In the genomic region with DNA sequence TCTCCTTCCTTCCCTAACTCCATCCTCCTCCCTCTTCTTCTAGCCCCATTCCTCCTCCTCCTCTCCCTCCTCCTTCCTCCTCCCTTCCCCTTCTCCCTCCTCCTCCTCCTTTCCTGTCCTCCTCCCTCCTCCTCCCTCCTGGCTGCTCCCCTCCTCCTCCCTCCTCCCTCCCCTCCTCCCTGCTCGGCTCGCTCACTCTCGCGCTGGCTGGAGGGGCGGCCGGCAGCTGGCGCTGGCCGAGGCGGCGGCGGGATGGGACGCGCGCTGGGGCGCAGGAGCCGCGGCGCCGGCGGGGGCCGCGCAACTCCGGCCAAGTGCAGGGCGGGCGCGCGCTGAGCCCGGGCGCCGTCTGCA, we compare ENCODE assay signal across 8 mouse cellular contexts. TPM values are rescaled to one million over a fixed set of nuclear protein-coding genes. Genes with fewer than 3 reads are reported as not detected.
DNase-seq lines count a peak whose midpoint lies in the region; ATAC-seq and TF ChIP-seq lines count a peak whose summit lies in the region.

No protein-coding gene starts in this region.

- H3K9ac ChIP-seq in embryonic facial prominence, embryonic 15.5 days = no peak overlapping the region
- no peak overlapping the region for H3K9ac ChIP-seq in intestine, postnatal 0 days (ENCODE audit: low read depth, low read length)
- no peak overlapping the region for H3K9ac ChIP-seq in liver, postnatal 0 days (replicated peaks)

- TF ChIP-seq EP300 in liver, postnatal 0 days (IDR thresholded peaks at IDR 0.05; ENCODE audit: low read depth) = no peak

- no peaks in the 10 kb centered on the region for H3K36me3 ChIP-seq in embryonic facial prominence, embryonic 15.5 days
- no peaks in the 10 kb centered on the region for H3K36me3 ChIP-seq in intestine, postnatal 0 days (ENCODE audit: control insufficient read depth, insufficient read depth)
- H3K36me3 ChIP-seq in liver, postnatal 0 days (replicated peaks; ENCODE audit: insufficient read depth, low read length) = no peaks in the 10 kb centered on the region

- H3K9me3 ChIP-seq in embryonic facial prominence, embryonic 15.5 days (replicated peaks) = no peaks in the 10 kb centered on the region
- H3K9me3 ChIP-seq in intestine, postnatal 0 days (ENCODE audit: control insufficient read depth) = no peaks in the 10 kb centered on the region
- H3K9me3 ChIP-seq in liver, postnatal 0 days (ENCODE audit: low read length) = no peaks in the 10 kb centered on the region

- peak overlapping the region; percentile 89 for H3K4me2 ChIP-seq in embryonic facial prominence, embryonic 15.5 days (replicated peaks)
- peak overlapping the region; percentile 63 for H3K4me2 ChIP-seq in intestine, postnatal 0 days (replicated peaks; ENCODE audit: low read depth)
- peak overlapping the region; percentile 22; the same call in 1 of the 2 replicates for H3K4me2 ChIP-seq in liver, postnatal 0 days (ENCODE audit: low read depth, low read length)

- no peak for TF ChIP-seq CTCF in intestine, postnatal 0 days (IDR thresholded peaks at IDR 0.05; ENCODE audit: low read depth)
- TF ChIP-seq CTCF in liver, postnatal 0 days (IDR thresholded peaks at IDR 0.05; ENCODE audit: low read depth) = no peak

- DNase-seq in kidney, postnatal 4 days = peak; percentile 53 to 66
- DNase-seq in kidney, adult 9 months = no peak
- DNase-seq in liver, postnatal 0 days = no peak
- peak; percentile 45 to 60 for DNase-seq in right cerebral cortex, postnatal 36 days (ENCODE audit: low spot score in 2 of 2)
- DNase-seq in spleen, postnatal 10 days (ENCODE audit: low spot score in 2 of 2) = no peak

- H3K4me1 ChIP-seq in embryonic facial prominence, embryonic 15.5 days = peaks cover 16% of the 10 kb centered on the region
- H3K4me1 ChIP-seq in intestine, postnatal 0 days (replicated peaks; ENCODE audit: control insufficient read depth, insufficient read depth, low read length) = no peaks in the 10 kb centered on the region
- no peaks in the 10 kb centered on the region; the same call in 1 of the 2 replicates for H3K4me1 ChIP-seq in liver, postnatal 0 days (ENCODE audit: insufficient read depth)

- H3K27me3 ChIP-seq in embryonic facial prominence, embryonic 15.5 days = peaks cover 88% of the 10 kb centered on the region
- H3K27me3 ChIP-seq in intestine, postnatal 0 days (replicated peaks; ENCODE audit: control insufficient read depth, insufficient read depth, low read length) = peaks cover 63% of the 10 kb centered on the region
- H3K27me3 ChIP-seq in liver, postnatal 0 days (ENCODE audit: insufficient read depth, low read length) = peaks cover 67% of the 10 kb centered on the region

- no peak overlapping the region for H3K27ac ChIP-seq in embryonic facial prominence, embryonic 15.5 days (replicated peaks)
- no peak overlapping the region for H3K27ac ChIP-seq in intestine, postnatal 0 days (ENCODE audit: low read depth, low read length)
- H3K27ac ChIP-seq in liver, postnatal 0 days (ENCODE audit: low read depth) = no peak overlapping the region

- ATAC-seq in embryonic facial prominence, embryonic 15.5 days (ENCODE audit: insufficient number of reproducible peaks, low FRiP score, low TSS enrichment, low read depth) = peak; percentile 13; the same call in 1 of the 2 replicates
- ATAC-seq in intestine, postnatal 0 days = no peak
- no peak for ATAC-seq in liver, postnatal 0 days
- no peak for ATAC-seq in megakaryocyte progenitor cell, adult 5-6 weeks (replicated peaks; ENCODE audit: poor library complexity)

- peak overlapping the region; percentile 50 for H3K4me3 ChIP-seq in embryonic facial prominence, embryonic 15.5 days (replicated peaks)
- H3K4me3 ChIP-seq in intestine, postnatal 0 days (ENCODE audit: low read depth, low read length) = peak overlapping the region; percentile 29
- H3K4me3 ChIP-seq in liver, postnatal 0 days (ENCODE audit: low read depth, low read length) = no peak overlapping the region

- 0% methylated on average over 30 of the region's 30 CpGs for WGBS in embryonic facial prominence, embryonic 15.5 days
- WGBS in intestine, postnatal 0 days = 1% methylated on average over 25 of the region's 30 CpGs
- under 1% methylated on average over 29 of the region's 30 CpGs for WGBS in liver, postnatal 0 days (ENCODE audit: insufficient replicate concordance)

RNA-seq across cellular contexts. Expression of a gene that starts 0.6 kb away (rescaled TPM):
- 0.15 and 0.22 TPM in 2 replicates for polyA plus RNA-seq in embryonic facial prominence, embryonic 15.5 days (2015; fragmentation: Nextera tagmentation; extraction: Ambion mirVana)
- polyA plus RNA-seq in intestine, postnatal 0 days (2015; fragmentation: Nextera tagmentation; extraction: Ambion mirVana) = 0.14 and 0.25 TPM in 2 replicates
- polyA plus RNA-seq in liver, postnatal 0 days (2015; fragmentation: Nextera tagmentation; extraction: Ambion mirVana) = not detected in 2 replicates
- total RNA-seq in megakaryocyte progenitor cell, adult 5-6 weeks (2015) = not detected in 2 replicates
- not detected in 2 replicates for total RNA-seq in megakaryocyte progenitor cell, adult 5-6 weeks (2017)

RNA-seq across cellular contexts. Expression of a gene that starts 56.6 kb away (rescaled TPM):
- polyA plus RNA-seq in embryonic facial prominence, embryonic 15.5 days (2015; fragmentation: Nextera tagmentation; extraction: Ambion mirVana) = 42.5 and 46.3 TPM in 2 replicates
- polyA plus RNA-seq in intestine, postnatal 0 days (2015; fragmentation: Nextera tagmentation; extraction: Ambion mirVana) = 13.7 and 14.0 TPM in 2 replicates
- polyA plus RNA-seq in liver, postnatal 0 days (2015; fragmentation: Nextera tagmentation; extraction: Ambion mirVana) = 3.8 and 4.6 TPM in 2 replicates
- total RNA-seq in megakaryocyte progenitor cell, adult 5-6 weeks (2015) = 3.8 and 6.0 TPM in 2 replicates
- 10.4 and 12.7 TPM in 2 replicates for total RNA-seq in megakaryocyte progenitor cell, adult 5-6 weeks (2017)

Comparison
In these comparisons a context has a peak if more than half of its experiments do, and no peak if none do; other contexts are left out.
1. DNase-seq: peak in kidney, postnatal 4 days (2 of 2) and right cerebral cortex, postnatal 36 days (2 of 2); none in kidney, adult 9 months (single experiment), liver, postnatal 0 days (single experiment) and spleen, postnatal 10 days (0 of 2).
2. H3K4me2 ChIP-seq: peak in every context shown above with its lines; median percentile 89 in embryonic facial prominence, embryonic 15.5 days; 63 in intestine, postnatal 0 days; 22 in liver, postnatal 0 days.